Mouse (Mus musculus): Measurements from ENCODE around the gene Rap1gap.

GRCm38 (mm10) chr4:137655241-137656031 lies 9.1 kb upstream of the Rap1gap start:
- no peak for TF ChIP-seq CTCF (IDR thresholded peaks at IDR 0.05; ENCODE audit: control insufficient read depth, insufficient read depth, insufficient read length)
- no peak for TF ChIP-seq MYOG (IDR thresholded peaks at IDR 0.05; ENCODE audit: control insufficient read depth, extremely low read depth, insufficient read length)
- TF ChIP-seq USF1 (IDR thresholded peaks at IDR 0.05; ENCODE audit: low read depth) = no peak

Measured in C2C12 (cell line).